Mouse (Mus musculus) adrenal gland, postnatal 14 days (tissue): ENCODE measurements at regions not wholly inside any gene's neighbourhood (a gene's known extent, or its start where the extent isn't known, plus 50 kb on each side); places are given as distances from the start of the nearest gene placed in this dataset.

Source experiments
- DNase-seq: peaks from one replicate; pipeline ENCODE4 v3.0.0; 2021; ENCODE audit warnings: mixed read lengths

- DNase-seq = no peak
Measured at GRCm38 (mm10) chr4:22997198-22997985, 509.2 kb upstream of the Pou3f2 start.

DNA sequence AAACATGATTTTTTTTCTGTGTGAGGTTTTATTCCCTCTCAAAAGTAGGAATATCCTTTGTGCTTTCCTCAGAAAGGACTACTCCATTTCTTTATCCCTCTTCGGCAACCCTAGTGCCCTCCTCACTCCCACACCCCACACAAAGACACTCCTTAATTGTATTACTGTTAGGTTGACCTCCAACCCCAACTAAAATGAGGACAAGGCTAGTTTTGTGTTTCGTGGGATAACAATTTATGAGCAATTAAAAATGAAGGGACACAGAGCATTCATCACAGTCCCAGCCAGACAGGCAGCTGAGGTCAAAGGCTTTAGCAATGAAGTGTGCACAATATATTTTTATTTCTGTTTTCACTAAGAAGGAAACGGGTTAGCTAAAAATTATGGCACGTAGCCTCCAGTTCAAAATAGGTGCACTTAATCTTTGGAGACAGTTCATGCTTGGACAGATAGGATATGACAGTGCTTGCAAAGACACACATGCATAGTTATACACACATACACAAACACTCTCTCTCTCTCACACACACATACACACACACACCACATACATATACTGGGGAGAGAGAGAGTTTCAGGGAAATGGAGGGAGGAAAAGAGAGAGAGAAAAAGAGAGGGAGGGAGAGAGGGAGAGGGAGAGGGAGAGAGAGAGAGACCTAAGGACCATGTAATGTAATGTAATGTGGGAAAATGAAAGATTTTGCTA lies 498.8 kb upstream of the Pou3f2 start:
- DNase-seq = no peak

GRCm38 (mm10) chr4:22973585-22974116 lies 485.5 kb upstream of the Pou3f2 start:
- no peak for DNase-seq

- no peak for DNase-seq
Measured at GRCm38 (mm10) chr4:22972784-22973584, 484.8 kb upstream of the Pou3f2 start.

- no peak for DNase-seq
Measured at GRCm38 (mm10) chr4:22971127-22971526, 483.0 kb upstream of the Pou3f2 start.

- no peak for DNase-seq
Measured at GRCm38 (mm10) chr4:22970495-22970894, 482.3 kb upstream of the Pou3f2 start.

DNA sequence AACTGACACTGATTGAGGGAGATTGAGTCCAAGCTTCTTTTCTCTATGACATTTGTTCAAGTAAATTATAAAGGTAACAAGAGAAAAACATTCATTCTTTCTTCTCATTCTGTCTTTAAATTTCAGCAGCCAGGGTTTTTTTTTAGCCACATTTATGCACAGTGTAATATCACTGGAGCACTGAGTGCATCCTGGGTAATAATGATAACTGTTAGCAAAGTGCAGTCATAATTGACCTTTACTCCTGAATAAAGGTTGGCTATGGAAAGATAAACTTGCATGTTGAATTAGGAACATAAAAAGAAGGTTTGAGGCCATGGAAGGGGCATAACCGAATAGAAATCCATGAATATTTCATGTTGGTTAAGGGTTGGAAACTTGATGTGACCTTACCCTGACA lies 461.3 kb upstream of the Pou3f2 start:
- no peak for DNase-seq

DNA sequence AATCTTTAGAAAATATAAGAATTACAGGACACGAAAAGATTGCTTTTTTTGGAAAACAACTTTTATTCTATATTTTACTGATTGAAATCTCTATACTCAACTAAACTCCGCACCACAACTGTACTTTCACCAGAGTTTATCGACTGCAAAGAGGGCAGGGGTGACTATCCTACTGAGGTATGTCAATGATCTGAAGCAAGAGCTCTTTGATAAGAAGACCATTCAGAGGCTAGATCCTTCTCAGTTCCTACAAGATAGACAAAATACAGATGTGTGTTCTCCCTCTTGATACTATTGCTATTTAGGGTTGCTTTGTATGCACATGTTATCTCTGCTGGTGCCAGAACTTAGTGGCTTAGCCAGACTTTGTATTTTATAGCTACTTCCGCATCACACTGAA lies 460.7 kb upstream of the Pou3f2 start:
- DNase-seq = no peak

DNA sequence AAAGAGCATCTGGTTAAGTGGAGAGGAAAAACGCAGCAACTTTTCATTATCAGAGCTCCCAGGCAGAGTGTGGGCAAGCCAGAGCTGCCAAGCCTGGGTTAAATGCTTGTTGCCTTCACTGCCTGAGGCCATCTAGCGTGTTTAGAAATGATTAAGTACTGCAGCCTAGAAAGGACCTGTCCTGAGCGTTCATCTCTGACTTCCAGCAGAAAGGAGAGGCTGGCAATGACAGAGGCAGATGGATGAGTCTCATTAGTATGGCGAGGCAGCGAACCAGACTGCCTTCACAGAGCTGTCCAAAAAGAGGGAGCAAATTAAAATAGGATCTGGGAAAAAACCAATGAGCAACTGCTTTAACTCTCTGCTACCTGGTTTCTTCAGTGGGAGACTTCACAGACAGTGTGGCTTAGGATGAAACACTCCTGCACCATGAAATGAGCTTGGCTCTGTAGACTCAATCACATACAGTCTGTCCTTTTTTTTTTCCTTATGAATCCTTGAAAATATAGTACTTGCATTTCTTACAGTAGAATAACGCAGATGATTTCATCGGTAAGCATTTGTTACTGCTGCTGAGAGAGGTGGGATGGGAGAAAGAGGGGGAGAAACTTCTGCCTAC lies 458.7 kb upstream of the Pou3f2 start:
- peak; percentile 3 for DNase-seq

- peak; percentile 35 for DNase-seq
Measured at GRCm38 (mm10) chr4:22938302-22938701, 450.1 kb upstream of the Pou3f2 start.

DNA sequence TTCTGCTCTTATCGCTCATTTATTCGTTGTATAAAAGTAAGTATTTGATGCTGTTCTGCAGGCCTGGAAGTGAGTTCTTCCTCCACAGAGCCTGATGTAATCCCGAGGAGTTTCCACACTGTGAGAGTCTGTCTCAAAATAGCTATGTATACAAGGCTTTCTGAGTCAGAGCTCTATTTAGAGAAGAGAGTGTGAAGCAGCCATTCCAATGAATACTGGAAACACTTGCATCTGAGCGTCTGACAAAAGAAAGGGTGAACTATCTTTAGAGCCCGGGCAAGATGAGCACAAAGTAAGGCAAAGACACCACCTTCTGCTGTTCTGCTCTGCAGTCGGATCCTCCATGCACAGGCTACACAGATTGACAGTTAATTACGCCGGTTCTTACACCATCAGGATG lies 436.0 kb upstream of the Pou3f2 start:
- DNase-seq = no peak

- DNase-seq = no peak
Measured at GRCm38 (mm10) chr4:22914886-22915285, 426.7 kb upstream of the Pou3f2 start.

- no peak for DNase-seq
Measured at GRCm38 (mm10) chr4:22892694-22893046, 404.5 kb upstream of the Pou3f2 start.

GRCm38 (mm10) chr4:22891974-22892693 lies 404.0 kb upstream of the Pou3f2 start:
- no peak for DNase-seq

GRCm38 (mm10) chr4:22880692-22881091 lies 392.5 kb upstream of the Pou3f2 start:
- no peak for DNase-seq

DNA sequence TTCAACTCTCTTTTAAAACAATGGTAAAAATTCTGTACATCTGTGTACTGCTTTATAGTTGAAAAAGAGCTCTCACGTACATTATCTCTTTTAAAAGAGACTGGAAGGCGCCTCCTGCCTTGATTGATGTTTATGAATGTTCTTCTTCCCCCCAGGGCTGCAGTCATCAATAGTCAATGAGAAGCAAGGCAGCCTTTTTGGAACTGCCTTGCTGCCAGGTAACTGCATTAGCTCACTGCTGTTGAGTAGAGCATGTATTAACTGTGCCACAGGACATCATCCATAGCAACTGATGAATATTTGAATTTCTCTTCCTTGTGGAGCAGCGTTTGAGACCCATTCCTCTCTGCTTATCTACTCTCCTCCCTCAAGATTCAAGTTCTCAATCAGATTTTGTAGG lies 387.2 kb upstream of the Pou3f2 start:
- no peak for DNase-seq

GRCm38 (mm10) chr4:22836124-22836445 lies 347.9 kb upstream of the Pou3f2 start:
- no peak for DNase-seq

- no peak for DNase-seq
Measured at GRCm38 (mm10) chr4:22835381-22836123, 347.4 kb upstream of the Pou3f2 start.

DNA sequence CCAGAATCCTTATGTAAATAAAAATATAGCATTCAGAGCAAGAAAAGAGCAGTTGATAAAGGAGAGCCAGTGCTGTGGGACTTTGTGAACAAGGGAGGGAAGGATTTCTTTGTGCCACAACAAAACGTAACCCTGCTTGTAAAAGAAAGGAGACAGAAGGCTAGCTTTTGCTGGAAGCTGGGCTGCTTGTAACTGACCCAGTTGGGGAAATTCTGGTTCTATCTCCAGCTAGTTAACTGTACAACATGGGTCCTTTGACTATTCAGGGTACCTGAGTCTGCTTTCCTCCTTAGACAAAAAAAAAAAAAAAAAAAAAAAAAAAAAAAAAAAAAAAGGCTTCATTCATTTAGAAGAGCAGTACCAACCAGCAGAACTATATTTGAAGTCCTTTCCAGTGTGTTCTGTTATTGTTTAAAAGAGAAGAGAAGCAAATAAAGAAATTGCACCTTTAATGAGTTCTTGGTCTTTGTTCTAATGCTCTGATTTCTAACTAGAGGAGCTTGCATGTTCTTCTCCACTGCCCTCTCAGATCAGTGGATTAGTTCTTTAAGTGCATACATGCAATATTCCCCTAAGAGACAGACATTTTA lies 345.8 kb upstream of the Pou3f2 start:
- DNase-seq = no peak

DNA sequence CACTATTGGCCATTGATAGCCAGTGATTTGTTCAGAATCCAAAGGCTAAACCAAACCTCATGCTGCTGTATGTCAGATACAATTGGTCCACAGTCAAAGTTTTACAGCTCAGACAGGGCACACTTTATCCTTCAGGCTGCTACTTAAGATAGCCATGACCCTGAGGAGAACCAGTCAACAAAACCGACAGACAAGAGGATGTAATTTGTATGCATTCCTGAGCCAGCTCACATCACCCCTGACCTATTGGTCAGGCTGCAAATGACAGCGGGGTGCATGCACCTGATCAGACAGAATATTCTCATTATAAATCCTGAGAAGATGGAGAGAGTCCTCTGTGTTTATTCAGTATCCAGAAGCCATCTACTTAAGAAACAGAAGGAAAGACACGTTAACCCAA lies 315.5 kb upstream of the Pou3f2 start:
- DNase-seq = no peak

GRCm38 (mm10) chr4:22792826-22793225 lies 304.7 kb upstream of the Pou3f2 start:
- DNase-seq = no peak
